Mouse (Mus musculus): ENCODE data around the gene Slc35a2.
A peak's percentile ranks its signal among the peaks of the same experiment; 100 is the strongest.
"Not testable (repeated sequence)": the region's sequence is repeated elsewhere in the genome, so short reads cannot be mapped to it uniquely, and the experiment has no call there.

DNA sequence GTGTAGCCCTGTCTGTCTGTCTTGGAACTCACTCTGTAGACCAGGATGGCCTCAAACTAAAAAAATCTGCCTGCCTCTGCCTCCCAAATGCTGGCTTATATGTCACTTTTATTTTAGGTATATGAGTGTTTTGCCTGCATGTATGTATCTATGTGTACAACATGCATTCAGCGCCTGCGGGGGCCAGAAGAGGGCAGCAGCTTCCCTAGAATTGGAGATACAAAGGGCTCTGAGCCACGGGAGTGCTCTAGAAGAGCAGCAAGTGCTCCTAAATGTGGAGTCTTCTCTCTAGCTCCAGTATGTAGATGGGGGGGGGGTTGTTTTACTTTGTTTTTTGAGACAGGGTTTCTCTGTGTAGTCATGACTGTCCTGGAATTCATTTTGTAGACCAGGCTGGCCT, 31.8 kb downstream of the Slc35a2 start:
- TF ChIP-seq CTCF (IDR thresholded peaks at IDR 0.05 in 2 of 3, conservative IDR thresholded peaks at IDR 0.05 in 1 of 3; ENCODE audit: control insufficient read depth in 1 of 3, insufficient read depth in 1 of 3, low read depth in 2 of 3, low read length in 3 of 3, poor library complexity in 1 of 3, severe bottlenecking in 1 of 3) (peak; percentile 21 to 51 (median 22); a peak in 4 of 6 replicates), ZC3H11A (IDR thresholded peaks at IDR 0.05; ENCODE audit: low read depth, low read length) (peak; percentile 63)
- TF ChIP-seq POLR2A (IDR thresholded peaks at IDR 0.05; ENCODE audit: control insufficient read depth in 1 of 2, insufficient read depth in 1 of 2, low read depth in 1 of 2, low read length in 2 of 2, poor library complexity in 1 of 2); E2F4 (IDR thresholded peaks at IDR 0.05; ENCODE audit: borderline replicate concordance, low read depth, low read length); RCOR1 (IDR thresholded peaks at IDR 0.05; ENCODE audit: low read depth, low read length); POLR2AphosphoS2 (IDR thresholded peaks at IDR 0.05; ENCODE audit: low read length); MAFK (IDR thresholded peaks at IDR 0.05; ENCODE audit: borderline replicate concordance, low read depth, low read length); EP300 (IDR thresholded peaks at IDR 0.05; ENCODE audit: low read depth in 1 of 2, low read length in 2 of 2); UBTF (IDR thresholded peaks at IDR 0.05; ENCODE audit: borderline replicate concordance, insufficient read depth, low read depth, low read length); USF1 (IDR thresholded peaks at IDR 0.05; ENCODE audit: low read depth, low read length); ELF1 (IDR thresholded peaks at IDR 0.05; ENCODE audit: low read depth, low read length); SIN3A (IDR thresholded peaks at IDR 0.05; ENCODE audit: low read length): not testable (repeated sequence)

All from MEL (cell line).